Comparison of ENCODE assay signal across 31 mouse cellular contexts in the genomic region with DNA sequence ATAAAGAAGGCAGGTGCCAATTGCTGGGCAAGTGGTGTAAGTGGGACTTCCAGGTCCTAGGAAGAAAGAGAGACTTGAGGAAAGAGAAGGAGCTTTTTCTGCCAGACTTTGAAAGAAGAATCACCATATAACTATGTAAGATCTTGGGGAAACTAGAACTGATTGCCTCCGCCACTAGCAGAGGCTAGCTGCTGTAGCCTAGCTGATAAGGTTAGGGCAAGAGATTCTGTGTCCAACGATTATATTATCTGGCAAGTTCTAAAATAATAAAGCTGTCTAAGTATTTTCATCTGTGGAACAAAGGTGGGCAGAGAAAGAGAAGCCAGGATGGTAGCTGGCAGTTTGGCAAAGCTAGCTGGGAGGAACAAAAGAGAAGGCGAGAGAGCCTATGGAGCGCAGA. TPM values are rescaled to one million over a fixed set of nuclear protein-coding genes. Genes with fewer than 3 reads are reported as not detected.
DNase-seq lines count a peak whose midpoint lies in the region; ATAC-seq and TF ChIP-seq lines count a peak whose summit lies in the region.
"Had no signal": no experiment of that assay in that cellular context is flagged by ENCODE, and none has a peak within 500 bp of the region (broad histone marks: within the 10 kb centered on the region; RNA-seq: fewer than 3 reads in every experiment).

No protein-coding gene starts in this region.

- no peak for TF ChIP-seq POLR2A in brain, embryonic 14.5 days (IDR thresholded peaks at IDR 0.05; ENCODE audit: borderline replicate concordance, extremely low read depth, insufficient read depth, insufficient read length, poor library complexity, severe bottlenecking)

- intact Hi-C loops in heart, postnatal 10 days (cut with DNase I): no loop called here

- H3K4me3 ChIP-seq in midbrain, postnatal 0 days (ENCODE audit: low read depth, low read length): no peak overlapping the region
- H3K4me3 ChIP-seq: embryonic facial prominence, embryonic 10.5 days; embryonic facial prominence, embryonic 13.5 days; forebrain, embryonic 13.5 days; heart, embryonic 12.5 days; heart, embryonic 15.5 days; hindbrain, embryonic 12.5 days; hindbrain, embryonic 15.5 days had no signal

- no peak overlapping the region for H3K27ac ChIP-seq in midbrain, postnatal 0 days (ENCODE audit: low read depth, low read length)
- H3K27ac ChIP-seq: embryonic facial prominence, embryonic 10.5 days; embryonic facial prominence, embryonic 13.5 days; forebrain, embryonic 13.5 days; heart, embryonic 15.5 days; hindbrain, embryonic 12.5 days; hindbrain, embryonic 15.5 days had no signal

- no peaks in the 10 kb centered on the region for H3K27me3 ChIP-seq in midbrain, postnatal 0 days (ENCODE audit: insufficient read depth, low read length)
- H3K27me3 ChIP-seq: heart, embryonic 12.5 days; heart, embryonic 15.5 days had no signal

- no peak overlapping the region for H3K4me2 ChIP-seq in midbrain, postnatal 0 days (ENCODE audit: low read depth, low read length, poor library complexity, severe bottlenecking)
- H3K4me2 ChIP-seq: embryonic facial prominence, embryonic 13.5 days; forebrain, embryonic 13.5 days; heart, embryonic 12.5 days; heart, embryonic 15.5 days; hindbrain, embryonic 12.5 days; hindbrain, embryonic 15.5 days had no signal

- DNase-seq in embryo, embryonic 10 days (ENCODE audit: low spot score): peak; percentile 9
- DNase-seq in embryo, embryonic 11 days: no peak
- peak; percentile 82 for DNase-seq in heart, adult 11 months
- DNase-seq in heart, postnatal 10 days: no peak
- DNase-seq in brain, embryonic 14.5 days (ENCODE audit: low read depth): peak; percentile 6
- no peak for DNase-seq in midbrain, postnatal 0 days (ENCODE audit: low spot score)
- DNase-seq in testis, postnatal 14 days (ENCODE audit: low spot score): no peak
- DNase-seq: adrenal gland, adult 2 months; adrenal gland, postnatal 14 days; cerebellum, adult 18-20 months; cerebellum, adult 9-10 months; cerebellum, postnatal 14 days; gastrocnemius, postnatal 10 days; gastrocnemius, postnatal 36 days; heart, postnatal 14 days had no signal

- no peaks in the 10 kb centered on the region for H3K9me3 ChIP-seq in midbrain, postnatal 0 days (ENCODE audit: low read length)
- H3K9me3 ChIP-seq: embryonic facial prominence, embryonic 10.5 days; embryonic facial prominence, embryonic 13.5 days; forebrain, embryonic 13.5 days; heart, embryonic 12.5 days; heart, embryonic 15.5 days; hindbrain, embryonic 12.5 days; hindbrain, embryonic 15.5 days had no signal

- no peaks in the 10 kb centered on the region for H3K36me3 ChIP-seq in midbrain, postnatal 0 days (ENCODE audit: insufficient read depth, low read length)
- H3K36me3 ChIP-seq: embryonic facial prominence, embryonic 10.5 days; embryonic facial prominence, embryonic 13.5 days; heart, embryonic 12.5 days; heart, embryonic 15.5 days; hindbrain, embryonic 12.5 days; hindbrain, embryonic 15.5 days had no signal

- WGBS in midbrain, postnatal 0 days: 24% methylated on average over 4 of the region's 4 CpGs

- TF ChIP-seq CTCF in brain, embryonic 14.5 days (IDR thresholded peaks at IDR 0.05; ENCODE audit: borderline replicate concordance, extremely low read depth, insufficient read depth, insufficient read length): no peak
- no peak for TF ChIP-seq CTCF in midbrain, postnatal 0 days (IDR thresholded peaks at IDR 0.05)

- no peaks in the 10 kb centered on the region for H3K4me1 ChIP-seq in midbrain, postnatal 0 days (ENCODE audit: insufficient read depth, low read length)
- H3K4me1 ChIP-seq: embryonic facial prominence, embryonic 13.5 days had no signal

- H3K9ac ChIP-seq in midbrain, postnatal 0 days (replicated peaks; ENCODE audit: low read length, poor library complexity, severe bottlenecking): no peak overlapping the region
- H3K9ac ChIP-seq: embryonic facial prominence, embryonic 13.5 days; forebrain, embryonic 13.5 days; heart, embryonic 12.5 days; heart, embryonic 15.5 days; hindbrain, embryonic 12.5 days; hindbrain, embryonic 15.5 days had no signal

- ATAC-seq in midbrain, postnatal 0 days (ENCODE audit: low FRiP score): no peak
- ATAC-seq: forebrain, embryonic 13.5 days; forebrain, embryonic 16.5 days; intestine, postnatal 0 days had no signal

RNA-seq across cellular contexts. Expression of a gene that starts 4.1 kb away (rescaled TPM):
- under 1 TPM; 0.57 to 0.77 TPM for total RNA-seq in heart, postnatal 10 days (2021)
- polyA plus RNA-seq in brain, embryonic 14.5 days (2012; rRNA removed): 1.2 TPM in 2 replicates
- total RNA-seq in midbrain, postnatal 0 days (2014; rRNA removed): 0.19 and 0.60 TPM in 2 replicates
- 2.0 and 2.5 TPM in 2 replicates for polyA plus RNA-seq in midbrain, postnatal 0 days (2015; fragmentation: Nextera tagmentation; extraction: Ambion mirVana)
- total RNA-seq: granulocyte monocyte progenitor cell, adult 5-6 weeks had no signal

RNA-seq across cellular contexts. Expression of a gene that starts 6.3 kb away (rescaled TPM):
- total RNA-seq in heart, postnatal 10 days (2021): 1 to 10 TPM; 1.7 to 2.4 TPM
- polyA plus RNA-seq in brain, embryonic 14.5 days (2012; rRNA removed): 4.7 and 5.7 TPM in 2 replicates
- 7.8 and 10.0 TPM in 2 replicates for total RNA-seq in midbrain, postnatal 0 days (2014; rRNA removed)
- polyA plus RNA-seq in midbrain, postnatal 0 days (2015; fragmentation: Nextera tagmentation; extraction: Ambion mirVana): 6.7 and 6.9 TPM in 2 replicates

RNA-seq across cellular contexts. Expression of a gene that starts 6.8 kb away (rescaled TPM):
- total RNA-seq in heart, postnatal 10 days (2021): not detected
- not detected in 2 replicates for polyA plus RNA-seq in brain, embryonic 14.5 days (2012; rRNA removed)
- total RNA-seq in midbrain, postnatal 0 days (2014; rRNA removed): not detected in 2 replicates
- polyA plus RNA-seq in midbrain, postnatal 0 days (2015; fragmentation: Nextera tagmentation; extraction: Ambion mirVana): not detected in 2 replicates
- total RNA-seq: adrenal gland, adult 2 months; adrenal gland, postnatal 14 days; adrenal gland, postnatal 4 days; ES-E14; gastrocnemius, adult 18-20 months; gastrocnemius, postnatal 10 days; gastrocnemius, postnatal 36 days; granulocyte monocyte progenitor cell, adult 5-6 weeks; heart, adult 8-10 months; heart, postnatal 14 days; hematopoietic stem cell, adult 5-6 weeks had no signal
- polyA plus RNA-seq: embryonic facial prominence, embryonic 10.5 days; embryonic facial prominence, embryonic 13.5 days; forebrain, embryonic 13.5 days; forebrain, embryonic 16.5 days; heart, embryonic 12.5 days; heart, embryonic 15.5 days; hindbrain, embryonic 12.5 days; hindbrain, embryonic 15.5 days; intestine, embryonic 14.5 days; intestine, postnatal 0 days had no signal

RNA-seq across cellular contexts. Expression of a gene that starts 18.9 kb away (rescaled TPM):
- 10 to 100 TPM; 20.6 to 22.4 TPM for total RNA-seq in heart, postnatal 10 days (2021)
- 35.6 and 36.7 TPM in 2 replicates for polyA plus RNA-seq in brain, embryonic 14.5 days (2012; rRNA removed)
- 22.6 and 25.8 TPM in 2 replicates for total RNA-seq in midbrain, postnatal 0 days (2014; rRNA removed)
- 19.4 and 20.1 TPM in 2 replicates for polyA plus RNA-seq in midbrain, postnatal 0 days (2015; fragmentation: Nextera tagmentation; extraction: Ambion mirVana)

RNA-seq across cellular contexts. Expression of a gene that starts 22.6 kb away (rescaled TPM):
- total RNA-seq in heart, postnatal 10 days (2021): 10 to 100 TPM; 26.0 to 28.5 TPM
- 0.24 and 0.55 TPM in 2 replicates for polyA plus RNA-seq in brain, embryonic 14.5 days (2012; rRNA removed)
- 0.22 and 0.28 TPM in 2 replicates for total RNA-seq in midbrain, postnatal 0 days (2014; rRNA removed)
- 0.49 and 0.74 TPM in 2 replicates for polyA plus RNA-seq in midbrain, postnatal 0 days (2015; fragmentation: Nextera tagmentation; extraction: Ambion mirVana)
- polyA plus RNA-seq: embryonic facial prominence, embryonic 10.5 days had no signal

Comparison
In these comparisons a context has a peak if more than half of its experiments do, and no peak if none do; other contexts are left out.
1. DNase-seq: peak in embryo, embryonic 10 days (single experiment), heart, adult 11 months (single experiment) and brain, embryonic 14.5 days (single experiment); none in embryo, embryonic 11 days (single experiment), heart, postnatal 10 days (0 of 2), midbrain, postnatal 0 days (single experiment) and testis, postnatal 14 days (single experiment).